Mouse (Mus musculus) embryonic fibroblast, embryonic 13.5 days (primary cell): ENCODE results near the gene Irf8.

ENCODE experiments used
- CTCF ChIP-seq: IDR thresholded peaks from 2 replicates; pipeline ENCODE4 v1.5.1; 2011; ENCODE audit warnings: mild to moderate bottlenecking, control low read depth, low read length, moderate library complexity, borderline replicate concordance; ENCODE audit not compliant: insufficient read depth
- POLR2A ChIP-seq: IDR thresholded peaks from 2 replicates; pipeline ENCODE4 v1.6.1; 2011; ENCODE audit warnings: low read depth, mild to moderate bottlenecking, control low read depth, low read length, moderate library complexity

DNA sequence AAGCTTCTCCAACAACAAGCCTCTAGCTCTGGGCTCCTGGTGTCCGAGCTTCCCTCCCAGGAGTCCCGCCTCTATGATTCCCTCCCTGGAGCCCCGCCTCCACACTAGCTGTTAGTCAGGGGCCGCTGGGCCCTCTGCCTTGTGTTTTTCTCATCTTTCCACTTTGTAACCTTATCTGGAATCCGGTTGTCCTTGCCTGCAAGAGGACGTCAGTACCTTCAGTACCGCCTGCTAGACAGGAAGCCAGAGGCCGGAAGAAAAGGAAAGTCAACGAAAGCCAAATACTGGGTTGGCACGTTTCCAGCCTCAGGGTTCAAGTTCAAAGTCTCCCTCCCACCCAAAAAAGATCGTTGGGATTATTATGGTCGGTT, 15.9 kb downstream of the Irf8 start:
- no peak for TF ChIP-seq CTCF
- no peak for TF ChIP-seq POLR2A
